Mouse (Mus musculus): ENCODE data around the gene Calr4. TPM values are rescaled to one million over a fixed set of nuclear protein-coding genes. Genes with fewer than 3 reads are reported as not detected.

Gene Calr4
- total and polyA plus RNA-seq, 2 experiments from 2014 or later = 0.41 to 0.77 TPM

DNA sequence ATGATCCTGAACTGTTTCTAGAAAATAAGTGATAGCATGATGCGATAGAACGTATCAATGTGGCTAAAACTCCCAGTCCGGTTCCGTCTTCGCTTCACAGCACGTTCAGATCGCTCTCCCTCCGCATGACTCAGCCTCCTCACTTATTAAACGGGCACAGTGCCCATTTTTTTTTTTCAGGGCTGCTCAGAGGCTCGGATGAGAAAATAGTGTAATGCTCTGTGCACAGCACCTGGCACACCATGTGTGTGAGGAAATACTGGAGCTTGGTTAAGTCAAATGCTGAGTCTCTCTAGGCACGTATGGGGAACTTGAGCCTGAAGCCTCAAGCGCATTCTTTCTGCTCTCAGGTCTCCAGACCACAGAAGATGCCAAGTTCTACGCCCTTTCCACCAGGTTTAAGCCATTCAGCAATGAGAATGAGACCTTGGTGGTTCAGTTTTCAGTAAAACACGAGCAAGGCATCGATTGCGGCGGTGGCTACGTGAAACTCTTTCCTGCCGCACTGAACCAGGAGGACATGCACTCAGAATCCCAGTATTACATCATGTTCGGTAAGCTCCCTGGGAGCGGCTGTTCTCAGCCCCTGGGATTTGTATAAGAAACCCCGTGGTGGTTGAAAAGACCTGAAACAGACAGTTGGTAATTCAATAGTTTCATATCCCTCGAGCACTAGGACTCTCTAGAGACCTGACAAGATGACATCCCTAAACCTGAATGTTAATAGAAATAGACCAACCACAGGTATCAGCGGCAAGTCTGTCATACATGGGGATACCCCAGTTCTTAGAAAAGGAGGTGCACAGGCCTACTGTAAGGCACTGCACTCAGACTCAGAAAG, 4.4 kb downstream of the Calr4 start:
- H3K4me1 ChIP-seq (ENCODE audit: insufficient read depth, low read length) = no peaks in the 10 kb centered on the region
- DNase-seq (ENCODE audit: low spot score) (peak; percentile 19), ATAC-seq (ENCODE audit: low FRiP score) (no peak)
- H3K4me2 ChIP-seq (ENCODE audit: low read depth, low read length, poor library complexity, severe bottlenecking) = no peak overlapping the region
- no peaks in the 10 kb centered on the region for H3K36me3 ChIP-seq (ENCODE audit: insufficient read depth, low read length)
- TF ChIP-seq CTCF (IDR thresholded peaks at IDR 0.05) = no peak
- no peak overlapping the region for H3K4me3 ChIP-seq (ENCODE audit: low read depth, low read length)
- no peak overlapping the region for H3K27ac ChIP-seq (ENCODE audit: low read depth, low read length)
- H3K9ac ChIP-seq (replicated peaks; ENCODE audit: low read length, poor library complexity, severe bottlenecking) = no peak overlapping the region
- no peaks in the 10 kb centered on the region for H3K9me3 ChIP-seq (ENCODE audit: low read length)
- no peaks in the 10 kb centered on the region for H3K27me3 ChIP-seq (ENCODE audit: insufficient read depth, low read length)
- 77% methylated on average over 24 of the region's 24 CpGs for WGBS

DNA sequence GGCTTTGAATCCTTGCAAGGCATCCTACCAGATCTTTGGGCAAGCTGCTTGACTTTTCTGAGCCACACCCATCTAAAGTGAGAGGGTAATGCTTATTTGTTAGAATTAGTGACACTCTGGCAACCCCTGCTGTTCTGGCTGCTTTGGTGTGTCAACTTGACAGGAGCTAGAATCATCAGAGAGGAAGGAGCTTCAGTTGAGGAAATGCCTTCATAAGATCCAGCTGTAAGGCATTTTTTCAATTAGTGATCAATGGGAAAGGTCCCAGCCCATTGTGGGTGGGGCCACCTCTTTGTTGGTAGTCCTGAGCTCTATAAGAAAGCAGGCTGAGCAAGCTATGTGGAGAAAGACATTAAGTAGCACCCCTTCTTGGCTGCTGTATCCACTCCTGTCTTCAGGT, 6.9 kb downstream of the Calr4 start:
- Histone ChIP-seq H3K9me3 (ENCODE audit: low read length) (no peaks in the 10 kb centered on the region), H3K9ac (replicated peaks; ENCODE audit: low read length, poor library complexity, severe bottlenecking) (no peak overlapping the region), H3K4me1 (ENCODE audit: insufficient read depth, low read length) (no peaks in the 10 kb centered on the region), H3K4me2 (ENCODE audit: low read depth, low read length, poor library complexity, severe bottlenecking) (no peak overlapping the region), H3K27ac (ENCODE audit: low read depth, low read length) (no peak overlapping the region), H3K27me3 (ENCODE audit: insufficient read depth, low read length) (no peaks in the 10 kb centered on the region), H3K4me3 (ENCODE audit: low read depth, low read length) (no peak overlapping the region), H3K36me3 (ENCODE audit: insufficient read depth, low read length) (no peaks in the 10 kb centered on the region)
- DNase-seq (ENCODE audit: low spot score) = no peak
- TF ChIP-seq CTCF (IDR thresholded peaks at IDR 0.05) = no peak
- no peak for ATAC-seq (ENCODE audit: low FRiP score)

DNA sequence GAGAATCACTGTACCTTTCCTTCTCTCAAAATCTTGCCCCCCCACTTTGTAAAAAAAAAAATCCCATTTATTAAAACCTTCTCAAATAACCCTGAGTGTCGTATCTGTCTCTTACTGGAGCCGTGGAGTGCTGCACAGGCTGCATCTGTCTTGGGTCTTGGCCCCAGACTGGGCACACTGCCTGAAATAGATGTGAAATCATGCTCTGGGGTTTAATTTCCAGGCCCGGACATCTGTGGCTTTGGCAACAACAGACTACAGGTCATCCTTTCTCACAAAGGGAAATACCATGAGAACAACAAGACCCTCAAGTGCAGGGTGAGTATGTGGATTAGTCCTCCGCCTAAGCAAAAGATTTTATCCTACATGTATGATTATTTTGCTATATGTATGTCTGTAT, 7.6 kb downstream of the Calr4 start:
- no peaks in the 10 kb centered on the region for H3K9me3 ChIP-seq (ENCODE audit: low read length)
- peak; percentile 75 for DNase-seq (ENCODE audit: low spot score)
- no peak for ATAC-seq (ENCODE audit: low FRiP score)
- H3K4me2 ChIP-seq (ENCODE audit: low read depth, low read length, poor library complexity, severe bottlenecking) = no peak overlapping the region
- H3K4me1 ChIP-seq (ENCODE audit: insufficient read depth, low read length) = no peaks in the 10 kb centered on the region
- no peak for TF ChIP-seq CTCF (IDR thresholded peaks at IDR 0.05)
- 69% methylated on average over 4 of the region's 4 CpGs for WGBS
- H3K4me3 ChIP-seq (ENCODE audit: low read depth, low read length) = no peak overlapping the region
- H3K36me3 ChIP-seq (ENCODE audit: insufficient read depth, low read length) = no peaks in the 10 kb centered on the region
- H3K9ac ChIP-seq (replicated peaks; ENCODE audit: low read length, poor library complexity, severe bottlenecking) = no peak overlapping the region
- no peaks in the 10 kb centered on the region for H3K27me3 ChIP-seq (ENCODE audit: insufficient read depth, low read length)
- no peak overlapping the region for H3K27ac ChIP-seq (ENCODE audit: low read depth, low read length)

DNA sequence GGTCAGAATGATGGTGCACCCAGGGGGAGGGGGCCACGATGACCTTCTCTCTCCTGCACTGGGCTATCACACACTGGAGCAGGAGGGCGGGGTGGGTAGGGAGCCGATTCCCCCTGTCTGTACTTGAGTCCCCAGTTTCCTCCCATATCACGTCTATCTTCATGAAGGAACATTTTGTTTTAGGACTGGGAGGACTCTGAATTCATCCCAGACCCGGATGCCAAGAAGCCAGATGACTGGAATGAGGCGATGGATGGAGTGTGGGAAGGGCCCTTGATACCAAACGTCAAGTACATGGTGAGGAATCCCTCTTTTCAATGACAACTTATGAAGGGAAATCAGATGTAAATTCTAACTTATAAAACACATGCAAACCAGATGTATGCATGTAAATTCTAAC, 10.2 kb downstream of the Calr4 start:
- no peak for DNase-seq (ENCODE audit: low spot score)
- H3K4me2 ChIP-seq (ENCODE audit: low read depth, low read length, poor library complexity, severe bottlenecking) = no peak overlapping the region
- no peak overlapping the region for H3K27ac ChIP-seq (ENCODE audit: low read depth, low read length)
- no peak for TF ChIP-seq CTCF (IDR thresholded peaks at IDR 0.05)
- WGBS = 87% methylated on average over 7 of the region's 7 CpGs
- H3K27me3 ChIP-seq (ENCODE audit: insufficient read depth, low read length) = no peaks in the 10 kb centered on the region
- H3K9ac ChIP-seq (replicated peaks; ENCODE audit: low read length, poor library complexity, severe bottlenecking) = no peak overlapping the region
- H3K4me3 ChIP-seq (ENCODE audit: low read depth, low read length) = no peak overlapping the region
- H3K9me3 ChIP-seq (ENCODE audit: low read length) = no peaks in the 10 kb centered on the region
- no peak for ATAC-seq (ENCODE audit: low FRiP score)
- no peaks in the 10 kb centered on the region for H3K4me1 ChIP-seq (ENCODE audit: insufficient read depth, low read length)
- no peaks in the 10 kb centered on the region for H3K36me3 ChIP-seq (ENCODE audit: insufficient read depth, low read length)

DNA sequence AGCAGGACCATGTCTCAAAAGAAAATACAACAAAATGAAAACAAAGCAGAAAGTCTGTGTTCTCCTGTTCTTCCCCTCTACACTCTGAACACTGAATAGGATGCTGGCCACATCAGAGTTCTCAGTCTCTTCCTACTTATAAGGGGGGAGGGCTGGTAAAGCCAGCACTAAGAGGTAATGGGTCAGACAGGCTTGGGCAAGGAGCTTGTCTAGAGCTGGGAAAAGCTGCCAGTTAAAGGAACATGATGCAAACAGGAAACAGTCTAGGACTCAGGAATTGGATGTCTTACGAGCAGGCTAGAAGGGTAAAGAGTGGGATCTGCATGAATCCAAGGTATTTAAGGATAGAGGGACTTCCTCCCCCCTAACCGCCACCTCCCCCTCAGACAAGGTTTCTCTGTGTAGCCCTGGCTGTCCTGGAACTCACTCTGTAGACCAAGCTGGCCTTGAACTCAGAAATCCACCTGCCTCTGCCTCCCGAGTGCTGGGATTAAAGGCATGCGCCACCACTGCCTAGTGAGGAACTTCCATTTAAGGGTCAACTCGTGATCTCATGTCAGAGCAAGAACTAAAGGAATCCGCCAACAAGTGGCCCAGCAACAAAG, 10.8 kb downstream of the Calr4 start:
- WGBS = 90% methylated on average over 6 of the region's 6 CpGs
- TF ChIP-seq CTCF (IDR thresholded peaks at IDR 0.05) = no peak
- Histone ChIP-seq H3K4me1 (ENCODE audit: insufficient read depth, low read length) (no peaks in the 10 kb centered on the region), H3K9me3 (ENCODE audit: low read length) (no peaks in the 10 kb centered on the region), H3K36me3 (ENCODE audit: insufficient read depth, low read length) (no peaks in the 10 kb centered on the region), H3K27me3 (ENCODE audit: insufficient read depth, low read length) (no peaks in the 10 kb centered on the region), H3K27ac (ENCODE audit: low read depth, low read length) (no peak overlapping the region), H3K4me2 (ENCODE audit: low read depth, low read length, poor library complexity, severe bottlenecking) (no peak overlapping the region), H3K4me3 (ENCODE audit: low read depth, low read length) (no peak overlapping the region), H3K9ac (replicated peaks; ENCODE audit: low read length, poor library complexity, severe bottlenecking) (no peak overlapping the region)
- no peak for DNase-seq (ENCODE audit: low spot score)
- no peak for ATAC-seq (ENCODE audit: low FRiP score)

DNA sequence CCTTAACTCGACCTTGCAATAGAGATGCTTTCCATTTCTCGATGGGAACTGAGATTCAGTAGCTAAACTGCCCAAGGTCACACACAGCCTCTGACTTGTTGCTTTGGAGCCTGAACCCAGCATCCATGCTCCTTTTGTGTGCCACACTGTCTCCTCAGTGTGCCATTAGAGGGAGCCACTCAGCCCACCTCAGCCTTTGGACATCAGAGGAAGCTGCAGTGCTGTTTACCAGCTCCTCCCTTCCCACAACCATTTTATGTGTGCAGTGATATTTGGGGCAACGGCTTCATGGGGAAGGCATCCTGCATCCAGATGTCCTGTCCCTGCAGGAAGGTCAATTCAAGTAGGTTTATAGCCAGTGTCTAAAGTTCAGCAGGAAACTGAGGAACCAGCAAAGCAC, 17.3 kb downstream of the Calr4 start:
- DNase-seq (ENCODE audit: low spot score) (no peak), ATAC-seq (ENCODE audit: low FRiP score) (no peak)
- no peak overlapping the region for H3K9ac ChIP-seq (replicated peaks; ENCODE audit: low read length, poor library complexity, severe bottlenecking)
- H3K36me3 ChIP-seq (ENCODE audit: insufficient read depth, low read length) = no peaks in the 10 kb centered on the region
- H3K27me3 ChIP-seq (ENCODE audit: insufficient read depth, low read length) = no peaks in the 10 kb centered on the region
- H3K4me2 ChIP-seq (ENCODE audit: low read depth, low read length, poor library complexity, severe bottlenecking) = no peak overlapping the region
- 42% methylated on average over 3 of the region's 3 CpGs for WGBS
- TF ChIP-seq CTCF (IDR thresholded peaks at IDR 0.05) = peak; percentile 61
- H3K4me1 ChIP-seq (ENCODE audit: insufficient read depth, low read length) = no peaks in the 10 kb centered on the region
- H3K9me3 ChIP-seq (ENCODE audit: low read length) = no peaks in the 10 kb centered on the region
- H3K27ac ChIP-seq (ENCODE audit: low read depth, low read length) = no peak overlapping the region
- no peak overlapping the region for H3K4me3 ChIP-seq (ENCODE audit: low read depth, low read length)
